In genomic region chr2:34355801-34356211, GRCm38 (mm10) we compare ENCODE assay signal across 11 mouse cellular contexts. TPM values are rescaled to one million over a fixed set of nuclear protein-coding genes. Genes with fewer than 3 reads are reported as not detected.
DNase-seq lines count a peak whose midpoint lies in the region; ATAC-seq and TF ChIP-seq lines count a peak whose summit lies in the region.
"Had no signal": no experiment of that assay in that cellular context is flagged by ENCODE, and none has a peak within 500 bp of the region (broad histone marks: within the 10 kb centered on the region; RNA-seq: fewer than 3 reads in every experiment).

No protein-coding gene starts in this region.

- no peak overlapping the region for H3K27ac ChIP-seq in kidney, postnatal 0 days
- H3K27ac ChIP-seq in kidney, embryonic 15.5 days: no peak overlapping the region
- peak overlapping the region; percentile 28 for H3K27ac ChIP-seq in forebrain, embryonic 15.5 days (replicated peaks)
- H3K27ac ChIP-seq in neural tube, embryonic 14.5 days (ENCODE audit: low read depth, low read length): peak overlapping the region; percentile 62; the same call in 1 of the 2 replicates
- H3K27ac ChIP-seq in heart, embryonic 10.5 days: no peak overlapping the region
- H3K27ac ChIP-seq: heart, embryonic 15.5 days had no signal

- no peaks in the 10 kb centered on the region for H3K9me3 ChIP-seq in kidney, postnatal 0 days (replicated peaks; ENCODE audit: low read length)
- H3K9me3 ChIP-seq in kidney, embryonic 15.5 days (replicated peaks): no peaks in the 10 kb centered on the region
- H3K9me3 ChIP-seq in forebrain, embryonic 15.5 days: no peaks in the 10 kb centered on the region
- no peaks in the 10 kb centered on the region for H3K9me3 ChIP-seq in neural tube, embryonic 14.5 days (ENCODE audit: control insufficient read depth, low read length)
- H3K9me3 ChIP-seq in heart, embryonic 10.5 days: no peaks in the 10 kb centered on the region
- H3K9me3 ChIP-seq: heart, embryonic 15.5 days had no signal

- no peaks in the 10 kb centered on the region for H3K27me3 ChIP-seq in kidney, postnatal 0 days (ENCODE audit: insufficient read depth, low read length)
- H3K27me3 ChIP-seq in kidney, embryonic 15.5 days: no peaks in the 10 kb centered on the region
- H3K27me3 ChIP-seq in forebrain, embryonic 15.5 days: peaks cover 2% of the 10 kb centered on the region; the same call in 1 of the 2 replicates
- no peaks in the 10 kb centered on the region for H3K27me3 ChIP-seq in neural tube, embryonic 14.5 days (ENCODE audit: control insufficient read depth, insufficient read depth, low read length)
- no peaks in the 10 kb centered on the region for H3K27me3 ChIP-seq in heart, embryonic 10.5 days (ENCODE audit: insufficient read depth, poor library complexity, severe bottlenecking)
- H3K27me3 ChIP-seq: heart, embryonic 15.5 days had no signal

- H3K4me1 ChIP-seq in kidney, postnatal 0 days (replicated peaks; ENCODE audit: insufficient read depth, low read length): no peaks in the 10 kb centered on the region
- peaks cover 27% of the 10 kb centered on the region for H3K4me1 ChIP-seq in kidney, embryonic 15.5 days
- H3K4me1 ChIP-seq in forebrain, embryonic 15.5 days: peaks cover 41% of the 10 kb centered on the region
- H3K4me1 ChIP-seq in neural tube, embryonic 14.5 days (ENCODE audit: control insufficient read depth, insufficient read depth, low read length): peaks cover 32% of the 10 kb centered on the region
- H3K4me1 ChIP-seq in heart, embryonic 10.5 days: peaks cover 39% of the 10 kb centered on the region

- ATAC-seq in kidney, postnatal 0 days (replicated peaks; ENCODE audit: low FRiP score, low read depth): no peak
- ATAC-seq in kidney, embryonic 15.5 days (replicated peaks; ENCODE audit: low FRiP score): no peak
- ATAC-seq in forebrain, embryonic 15.5 days (replicated peaks): 0 out of 2 replicates have a peak, but pooled peaks have one; percentile 9
- no peak for ATAC-seq in neural tube, embryonic 14.5 days (ENCODE audit: low read depth)
- no peak for ATAC-seq in frontal cortex, adult (ENCODE audit: low TSS enrichment)

- TF ChIP-seq CTCF in kidney, postnatal 0 days (IDR thresholded peaks at IDR 0.05; ENCODE audit: low read depth): no peak

- DNase-seq in kidney, postnatal 0 days (ENCODE audit: low spot score): peak; percentile 64
- peak; percentile 47 for DNase-seq in brain, adult 2 months (ENCODE audit: low read depth, low spot score)
- no peak for DNase-seq in left cerebral cortex, postnatal 10 days (ENCODE audit: extremely low spot score in 1 of 2, low spot score in 2 of 2)
- no peak for DNase-seq in heart, embryonic 10.5 days (ENCODE audit: low spot score)
- DNase-seq: kidney, adult 8-10 months; right cerebral cortex, postnatal 4 days had no signal

- WGBS in kidney, postnatal 0 days: 27% methylated on average over 7 of the region's 7 CpGs
- 33% methylated on average over 7 of the region's 7 CpGs for WGBS in kidney, embryonic 15.5 days
- 9% methylated on average over 7 of the region's 7 CpGs for WGBS in forebrain, embryonic 15.5 days
- WGBS in neural tube, embryonic 14.5 days: 15% methylated on average over 7 of the region's 7 CpGs
- 68% methylated on average over 7 of the region's 7 CpGs for WGBS in heart, embryonic 10.5 days

- no peaks in the 10 kb centered on the region for H3K36me3 ChIP-seq in kidney, postnatal 0 days (ENCODE audit: insufficient read depth, low read length)
- H3K36me3 ChIP-seq in kidney, embryonic 15.5 days: no peaks in the 10 kb centered on the region
- no peaks in the 10 kb centered on the region for H3K36me3 ChIP-seq in forebrain, embryonic 15.5 days
- H3K36me3 ChIP-seq in neural tube, embryonic 14.5 days (ENCODE audit: control insufficient read depth, insufficient read depth, low read length): no peaks in the 10 kb centered on the region
- no peaks in the 10 kb centered on the region for H3K36me3 ChIP-seq in heart, embryonic 10.5 days
- H3K36me3 ChIP-seq: heart, embryonic 15.5 days had no signal

- H3K4me2 ChIP-seq in kidney, postnatal 0 days (ENCODE audit: low read length): no peak overlapping the region
- H3K4me2 ChIP-seq in kidney, embryonic 15.5 days: no peak overlapping the region
- no peak overlapping the region for H3K4me2 ChIP-seq in forebrain, embryonic 15.5 days (replicated peaks)
- 0 out of 2 replicates have a peak overlapping the region, but pooled peaks have one; percentile 8 for H3K4me2 ChIP-seq in neural tube, embryonic 14.5 days (ENCODE audit: low read depth, low read length)
- H3K4me2 ChIP-seq: heart, embryonic 15.5 days had no signal

- no peak overlapping the region for H3K4me3 ChIP-seq in kidney, postnatal 0 days (replicated peaks; ENCODE audit: low read depth, low read length)
- H3K4me3 ChIP-seq in kidney, embryonic 15.5 days (replicated peaks): no peak overlapping the region
- no peak overlapping the region for H3K4me3 ChIP-seq in forebrain, embryonic 15.5 days
- no peak overlapping the region for H3K4me3 ChIP-seq in neural tube, embryonic 14.5 days (ENCODE audit: low read depth, low read length)
- no peak overlapping the region for H3K4me3 ChIP-seq in heart, embryonic 10.5 days
- H3K4me3 ChIP-seq: heart, embryonic 15.5 days had no signal

- no peak overlapping the region for H3K9ac ChIP-seq in kidney, postnatal 0 days (ENCODE audit: low read depth, low read length)
- no peak overlapping the region for H3K9ac ChIP-seq in kidney, embryonic 15.5 days
- H3K9ac ChIP-seq in forebrain, embryonic 15.5 days (replicated peaks): no peak overlapping the region
- no peak overlapping the region for H3K9ac ChIP-seq in neural tube, embryonic 14.5 days (replicated peaks; ENCODE audit: low read depth, low read length)
- H3K9ac ChIP-seq: heart, embryonic 15.5 days had no signal

- intact Hi-C loops in left cerebral cortex, postnatal 10 days (cut with DNase I): no loop called here

RNA-seq across cellular contexts. Expression of gene Pbx3, which starts 17.1 kb away (rescaled TPM):
- polyA plus RNA-seq in kidney, postnatal 0 days (2015; fragmentation: Nextera tagmentation; extraction: Ambion mirVana): 21.1 and 21.3 TPM in 2 replicates
- polyA plus RNA-seq in kidney, embryonic 15.5 days (2015; fragmentation: Nextera tagmentation; extraction: Ambion mirVana): 26.2 and 26.6 TPM in 2 replicates
- polyA plus RNA-seq in forebrain, embryonic 15.5 days (2015; fragmentation: Nextera tagmentation; extraction: Ambion mirVana): 51.2 TPM in 2 replicates
- polyA plus RNA-seq in neural tube, embryonic 14.5 days (2014; fragmentation: Nextera tagmentation; extraction: Ambion mirVana): 157 and 177 TPM in 2 replicates
- 10 to 100 TPM; 16.4 to 18.6 TPM for total RNA-seq in left cerebral cortex, postnatal 10 days (2021)
- 26.8 and 33.3 TPM in 2 replicates for polyA plus RNA-seq in heart, embryonic 10.5 days (2016; fragmentation: Nextera tagmentation; extraction: Ambion mirVana)

RNA-seq across cellular contexts. Expression of gene Mapkap1, which starts 50.8 kb away (rescaled TPM):
- polyA plus RNA-seq in kidney, postnatal 0 days (2015; fragmentation: Nextera tagmentation; extraction: Ambion mirVana): 86.2 and 92.3 TPM in 2 replicates
- 86.4 and 95.8 TPM in 2 replicates for polyA plus RNA-seq in kidney, embryonic 15.5 days (2015; fragmentation: Nextera tagmentation; extraction: Ambion mirVana)
- 107 and 110 TPM in 2 replicates for polyA plus RNA-seq in forebrain, embryonic 15.5 days (2015; fragmentation: Nextera tagmentation; extraction: Ambion mirVana)
- polyA plus RNA-seq in neural tube, embryonic 14.5 days (2014; fragmentation: Nextera tagmentation; extraction: Ambion mirVana): 91.5 and 92.3 TPM in 2 replicates
- 10 to 100 TPM; 66.4 to 75.9 TPM for total RNA-seq in left cerebral cortex, postnatal 10 days (2021)
- 68.1 and 75.8 TPM in 2 replicates for polyA plus RNA-seq in heart, embryonic 10.5 days (2016; fragmentation: Nextera tagmentation; extraction: Ambion mirVana)

Comparison
In these comparisons a context has a peak if more than half of its experiments do, and no peak if none do; other contexts are left out.
1. DNase-seq: peak in kidney, postnatal 0 days (single experiment) and brain, adult 2 months (single experiment); none in left cerebral cortex, postnatal 10 days (0 of 2) and heart, embryonic 10.5 days (single experiment).
2. H3K27ac ChIP-seq: peak in forebrain, embryonic 15.5 days (single experiment) and neural tube, embryonic 14.5 days (single experiment); none in kidney, postnatal 0 days (single experiment), kidney, embryonic 15.5 days (single experiment) and heart, embryonic 10.5 days (single experiment).